Mouse (Mus musculus) c-Kit-positive CD71-positive TER-119-positive erythroid progenitor cells, embryonic 14.5 days (primary cell): ENCODE data around the gene Ppp1r1a.

Source experiments
- DNase-seq: peaks from one replicate; pipeline ENCODE4 v3.0.0-alpha.2; 2013; ENCODE audit warnings: low spot score

Gene Ppp1r1a

GRCm38 (mm10) chr15:103514119-103514518 is 23.7 kb downstream of the Ppp1r1a start:
- DNase-seq = peak; percentile 18

GRCm38 (mm10) chr15:103513621-103514031 is 24.2 kb downstream of the Ppp1r1a start:
- DNase-seq = no peak

GRCm38 (mm10) chr15:103511652-103512051 is 26.2 kb downstream of the Ppp1r1a start:
- no peak for DNase-seq

GRCm38 (mm10) chr15:103509317-103509716 is 28.5 kb downstream of the Ppp1r1a start:
- no peak for DNase-seq

- no peak for DNase-seq
Measured at GRCm38 (mm10) chr15:103503660-103504059, 34.1 kb downstream of the Ppp1r1a start.

GRCm38 (mm10) chr15:103503251-103503600 is 34.6 kb downstream of the Ppp1r1a start:
- DNase-seq = no peak

GRCm38 (mm10) chr15:103502435-103503250 is 35.2 kb downstream of the Ppp1r1a start, which contains the start of gene Pde1b:
Gene Pde1b, plus strand, starts transcription at chr15:103503034.
- DNase-seq = no peak

- no peak for DNase-seq
Measured at GRCm38 (mm10) chr15:103501186-103501585, 36.6 kb downstream of the Ppp1r1a start.

- no peak for DNase-seq
Measured at GRCm38 (mm10) chr15:103500723-103501122, 37.1 kb downstream of the Ppp1r1a start.

GRCm38 (mm10) chr15:103498157-103498556 is 39.6 kb downstream of the Ppp1r1a start:
- DNase-seq = no peak

GRCm38 (mm10) chr15:103496204-103497140 is 41.3 kb downstream of the Ppp1r1a start:
- no peak for DNase-seq

- DNase-seq = no peak
Measured at GRCm38 (mm10) chr15:103488336-103488735, 49.5 kb downstream of the Ppp1r1a start.

- no peak for DNase-seq
Measured at GRCm38 (mm10) chr15:103486658-103487057, 51.1 kb downstream of the Ppp1r1a start.

- DNase-seq = no peak
Measured at GRCm38 (mm10) chr15:103485106-103485505, 52.7 kb downstream of the Ppp1r1a start.

- no peak for DNase-seq
Measured at GRCm38 (mm10) chr15:103484490-103484889, 53.3 kb downstream of the Ppp1r1a start.

GRCm38 (mm10) chr15:103482488-103482887 is 55.3 kb downstream of the Ppp1r1a start:
- no peak for DNase-seq
